Mouse (Mus musculus) neural tube, embryonic 12.5 days (tissue): ENCODE results near the gene Treml1. TPM values are rescaled to one million over a fixed set of nuclear protein-coding genes. Genes with fewer than 3 reads are reported as not detected.
"Not testable (repeated sequence)": the region's sequence is repeated elsewhere in the genome, so short reads cannot be mapped to it uniquely, and the experiment has no call there.

Experiments
- ATAC-seq: fragments of 200-750 bp; cut with Nextera tagmentation; 2 replicates; pipeline ENCODE4 v1.8.0; 2017; ENCODE audit warnings: low read depth, mild to moderate bottlenecking, moderate TSS enrichment, moderate library complexity; ENCODE audit not compliant: low FRiP score
- H3K27ac ChIP-seq: fragments of 300-500 bp; sonication (generic); 2 replicates; pipeline ENCODE4 v1.5.1; 2016
- H3K27me3 ChIP-seq: fragments of 300-500 bp; sonication (generic); replicated peaks from 2 replicates; pipeline ENCODE4 v1.6.1; 2016; ENCODE audit warnings: mild to moderate bottlenecking
- H3K36me3 ChIP-seq: fragments of 300-500 bp; sonication (generic); 2 replicates; pipeline ENCODE4 v1.6.1; 2016; ENCODE audit warnings: mild to moderate bottlenecking
- H3K4me1 ChIP-seq: fragments of 300-500 bp; sonication (generic); 2 replicates; pipeline ENCODE4 v1.6.1; 2016
- H3K4me2 ChIP-seq: fragments of 300-500 bp; sonication (generic); replicated peaks from 2 replicates; pipeline ENCODE4 v1.6.1; 2016; ENCODE audit warnings: mild to moderate bottlenecking
- H3K4me3 ChIP-seq: fragments of 300-500 bp; sonication (generic); 2 replicates; pipeline ENCODE4 v1.5.1; 2016
- H3K9ac ChIP-seq: fragments of 300-500 bp; sonication (generic); 2 replicates; pipeline ENCODE4 v1.6.1; 2016; ENCODE audit warnings: mild to moderate bottlenecking
- H3K9me3 ChIP-seq: fragments of 300-500 bp; sonication (generic); 2 replicates; pipeline ENCODE4 v1.6.1; 2016; ENCODE audit warnings: mild to moderate bottlenecking
- WGBS: fragments of 180-500 bp; shearing (Covaris S2); methylation state at CpG from one replicate; pipeline ENCODE4 v1.1.7; 2016; 5-methylcytosine and 5-hydroxymethylcytosine counted together
- polyA plus RNA-seq: library from polyadenylated mRNA; unstranded; fragments of >200 nt; fragmentation: Nextera tagmentation; extraction: Ambion mirVana; gene quantifications from 2 replicates; pipeline ENCODE4 v1.2.1, GENCODE M21; 2016

Gene Treml1
- polyA plus RNA-seq, 1 experiment from 2014 or later = 2.7 TPM

DNA sequence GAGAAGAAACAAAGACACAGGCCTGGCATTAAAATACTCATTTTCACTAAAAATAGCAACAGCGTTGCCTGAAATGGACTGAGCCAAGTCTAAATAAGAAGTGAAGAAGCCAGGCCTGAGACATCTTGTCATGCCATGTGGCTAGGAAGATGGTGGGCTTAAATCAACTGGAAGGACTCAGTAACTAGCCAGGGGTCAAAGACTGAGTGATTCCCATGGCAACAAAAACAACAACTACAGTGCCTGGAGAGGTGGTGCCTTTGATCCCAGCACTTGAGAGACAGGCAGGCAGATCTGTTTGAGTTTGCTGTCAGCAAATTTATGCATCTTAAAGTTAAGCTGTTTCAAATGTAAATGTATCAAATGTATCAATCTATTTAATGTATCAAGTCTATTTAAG, 19.4 kb upstream of the Treml1 start:
- H3K9me3 ChIP-seq = no peaks in the 10 kb centered on the region
- no peak overlapping the region for H3K9ac ChIP-seq
- ATAC-seq = no peak
- H3K27me3 ChIP-seq = no peaks in the 10 kb centered on the region
- no peaks in the 10 kb centered on the region for H3K4me1 ChIP-seq
- H3K27ac ChIP-seq = no peak overlapping the region
- no peak overlapping the region for H3K4me2 ChIP-seq
- WGBS = 93% methylated on average over 1 of the region's 1 CpGs
- H3K4me3 ChIP-seq = no peak overlapping the region
- no peaks in the 10 kb centered on the region for H3K36me3 ChIP-seq

- 84% methylated on average over 3 of the region's 3 CpGs for WGBS
- no peak for ATAC-seq
These were observed 17.8 kb upstream of the Treml1 start for GRCm38 (mm10) chr17:48341947-48342346.

GRCm38 (mm10) chr17:48343065-48343464, 16.7 kb upstream of the Treml1 start:
- no peak overlapping the region for H3K4me3 ChIP-seq
- WGBS = 91% methylated on average over 2 of the region's 2 CpGs
- no peaks in the 10 kb centered on the region for H3K4me1 ChIP-seq
- H3K27me3 ChIP-seq = no peaks in the 10 kb centered on the region
- no peaks in the 10 kb centered on the region for H3K36me3 ChIP-seq
- no peaks in the 10 kb centered on the region for H3K9me3 ChIP-seq
- ATAC-seq = no peak
- no peak overlapping the region for H3K4me2 ChIP-seq
- no peak overlapping the region for H3K9ac ChIP-seq
- H3K27ac ChIP-seq = no peak overlapping the region

More at GRCm38 (mm10) chr17:48341947-48342346, 17.8 kb upstream of the Treml1 start:
- Histone ChIP-seq H3K4me2 (no peak overlapping the region), H3K27ac (no peak overlapping the region), H3K9ac (no peak overlapping the region), H3K27me3 (no peaks in the 10 kb centered on the region), H3K36me3 (no peaks in the 10 kb centered on the region), H3K4me3 (no peak overlapping the region), H3K4me1 (no peaks in the 10 kb centered on the region), H3K9me3 (no peaks in the 10 kb centered on the region)

DNA sequence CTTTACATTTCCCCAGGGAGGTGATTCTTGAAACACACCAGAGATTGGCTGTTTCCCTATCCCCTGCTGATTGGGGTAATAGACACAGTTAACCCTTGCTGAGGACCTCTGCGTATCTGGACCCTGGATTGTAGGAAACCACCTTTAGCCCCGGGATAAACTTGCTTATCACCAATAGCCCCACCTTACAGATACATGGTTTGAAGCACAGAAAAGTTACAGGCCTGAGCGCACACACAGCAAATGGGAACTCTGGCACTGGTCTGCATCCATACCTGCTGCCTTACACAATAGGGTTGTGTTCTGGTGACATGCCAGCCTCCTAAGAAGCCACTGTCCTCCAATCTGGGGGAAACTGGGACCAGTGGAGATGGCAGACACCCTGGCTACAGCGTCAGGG, 13.9 kb upstream of the Treml1 start:
- ATAC-seq = no peak
- Histone ChIP-seq H3K27me3 (no peaks in the 10 kb centered on the region), H3K4me3 (no peak overlapping the region), H3K27ac (no peak overlapping the region), H3K36me3 (no peaks in the 10 kb centered on the region), H3K9ac (no peak overlapping the region), H3K4me2 (no peak overlapping the region), H3K4me1 (no peaks in the 10 kb centered on the region), H3K9me3 (no peaks in the 10 kb centered on the region)
- WGBS = 82% methylated on average over 4 of the region's 4 CpGs

DNA sequence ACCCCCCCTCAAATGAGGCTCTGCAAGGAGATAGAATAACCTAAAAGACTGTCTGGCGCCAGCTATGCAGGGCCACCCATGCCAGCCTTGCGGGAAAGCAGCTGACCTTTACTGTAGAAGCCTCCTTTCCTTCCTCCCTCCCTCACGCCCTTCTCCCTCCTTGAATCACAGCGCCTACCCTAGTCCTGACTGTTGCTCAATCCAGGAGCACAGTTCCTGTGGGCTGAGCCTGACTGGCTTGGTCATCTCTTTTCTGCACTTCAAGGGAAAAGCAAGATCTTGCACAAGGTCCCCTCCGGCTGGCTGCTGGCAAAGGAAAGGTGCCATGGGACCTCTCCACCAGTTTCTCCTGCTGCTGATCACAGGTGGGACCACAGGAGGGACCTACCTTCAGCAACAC, 13.5 kb upstream of the Treml1 start, which contains the start of gene Trem2:
Trem2 (plus strand) TSS at position 171 of the 400 bp plus-strand sequence.
- H3K36me3 ChIP-seq = no peaks in the 10 kb centered on the region
- no peaks in the 10 kb centered on the region for H3K4me1 ChIP-seq
- no peak within 1 kb of the TSS for H3K4me3 ChIP-seq
- no peak within 1 kb of the TSS for H3K27ac ChIP-seq
- H3K9me3 ChIP-seq = no peaks in the 10 kb centered on the region
- 79% methylated on average over 5 of the region's 5 CpGs for WGBS
- no peak within 1 kb of the TSS for H3K9ac ChIP-seq
- H3K4me2 ChIP-seq = no peak within 1 kb of the TSS
- ATAC-seq = no peak
- no peaks in the 10 kb centered on the region for H3K27me3 ChIP-seq

- H3K27me3 ChIP-seq = no peaks in the 10 kb centered on the region
- H3K9ac ChIP-seq = no peak overlapping the region
- H3K36me3 ChIP-seq = no peaks in the 10 kb centered on the region
- no peaks in the 10 kb centered on the region for H3K4me1 ChIP-seq
- no peak overlapping the region for H3K4me2 ChIP-seq
- H3K9me3 ChIP-seq = no peaks in the 10 kb centered on the region
- 65% methylated on average over 4 of the region's 4 CpGs for WGBS
- no peak overlapping the region for H3K4me3 ChIP-seq
- H3K27ac ChIP-seq = no peak overlapping the region
- ATAC-seq = no peak
These were observed 12.9 kb upstream of the Treml1 start for GRCm38 (mm10) chr17:48346834-48347233.

GRCm38 (mm10) chr17:48347287-48347686, 12.4 kb upstream of the Treml1 start:
- Histone ChIP-seq H3K9me3 (no peaks in the 10 kb centered on the region), H3K27me3 (no peaks in the 10 kb centered on the region), H3K27ac (no peak overlapping the region), H3K4me1 (no peaks in the 10 kb centered on the region), H3K4me3 (no peak overlapping the region), H3K36me3 (no peaks in the 10 kb centered on the region), H3K4me2 (no peak overlapping the region), H3K9ac (no peak overlapping the region)
- no peak for ATAC-seq
- 78% methylated on average over 2 of the region's 2 CpGs for WGBS

GRCm38 (mm10) chr17:48350681-48351193, 9.0 kb upstream of the Treml1 start:
- 64% methylated on average over 5 of the region's 5 CpGs for WGBS
- Histone ChIP-seq H3K9ac (no peak overlapping the region), H3K9me3 (no peaks in the 10 kb centered on the region), H3K4me3 (no peak overlapping the region), H3K4me1 (no peaks in the 10 kb centered on the region), H3K27ac (no peak overlapping the region), H3K4me2 (no peak overlapping the region), H3K36me3 (no peaks in the 10 kb centered on the region), H3K27me3 (no peaks in the 10 kb centered on the region)
- ATAC-seq = no peak

GRCm38 (mm10) chr17:48352976-48353375, 6.7 kb upstream of the Treml1 start:
- H3K27ac ChIP-seq, ATAC-seq, H3K9ac ChIP-seq, H3K4me3 ChIP-seq, H3K36me3 ChIP-seq, H3K4me1 ChIP-seq, H3K9me3 ChIP-seq, H3K27me3 ChIP-seq, H3K4me2 ChIP-seq: not testable (repeated sequence)
- 70% methylated on average over 7 of the region's 7 CpGs for WGBS

DNA sequence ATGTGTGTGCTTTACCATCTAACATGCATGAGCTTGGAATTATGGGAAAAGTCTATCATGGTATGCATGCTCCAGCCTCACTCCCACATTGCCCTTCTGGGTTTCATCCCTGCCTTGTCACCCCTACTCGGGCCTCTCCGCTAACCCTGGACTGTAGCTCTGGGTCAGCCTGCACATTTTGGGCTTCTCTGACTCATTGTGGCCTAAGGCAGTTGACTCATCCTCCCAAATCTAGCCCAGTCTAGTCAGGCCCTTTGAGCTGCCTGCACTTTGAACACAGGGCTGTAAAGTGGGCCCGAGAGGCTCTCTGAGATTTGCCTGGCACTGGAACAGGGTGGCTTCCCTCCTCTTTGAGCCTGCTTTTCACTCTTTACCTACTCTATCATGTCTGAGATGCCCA, 3.9 kb upstream of the Treml1 start:
- H3K27me3 ChIP-seq = no peaks in the 10 kb centered on the region
- no peaks in the 10 kb centered on the region for H3K4me1 ChIP-seq
- H3K9ac ChIP-seq = no peak overlapping the region
- H3K27ac ChIP-seq = no peak overlapping the region
- no peak overlapping the region for H3K4me3 ChIP-seq
- no peaks in the 10 kb centered on the region for H3K36me3 ChIP-seq
- no peak overlapping the region for H3K4me2 ChIP-seq
- no peaks in the 10 kb centered on the region for H3K9me3 ChIP-seq
- no peak for ATAC-seq
- 92% methylated on average over 3 of the region's 3 CpGs for WGBS

GRCm38 (mm10) chr17:48357892-48358291, 1.8 kb upstream of the Treml1 start:
- whole genome bisulfite sequencing = 54% methylated on average over 2 of the region's 2 CpGs
- ATAC-seq = no peak
- Histone ChIP-seq H3K36me3 (no peaks in the 10 kb centered on the region), H3K4me2 (no peak overlapping the region), H3K27me3 (no peaks in the 10 kb centered on the region), H3K4me3 (no peak overlapping the region), H3K4me1 (no peaks in the 10 kb centered on the region), H3K27ac (no peak overlapping the region), H3K9me3 (no peaks in the 10 kb centered on the region), H3K9ac (no peak overlapping the region)

- no peaks in the 10 kb centered on the region for H3K4me1 ChIP-seq
- no peak overlapping the region for H3K4me2 ChIP-seq
- no peak overlapping the region for H3K4me3 ChIP-seq
- no peaks in the 10 kb centered on the region for H3K9me3 ChIP-seq
- no peak overlapping the region for H3K27ac ChIP-seq
- ATAC-seq = no peak
- H3K36me3 ChIP-seq = no peaks in the 10 kb centered on the region
- no peak overlapping the region for H3K9ac ChIP-seq
- WGBS = 79% methylated on average over 4 of the region's 4 CpGs
- no peaks in the 10 kb centered on the region for H3K27me3 ChIP-seq
These were observed 746 bp downstream of the Treml1 start for GRCm38 (mm10) chr17:48360462-48360861.

DNA sequence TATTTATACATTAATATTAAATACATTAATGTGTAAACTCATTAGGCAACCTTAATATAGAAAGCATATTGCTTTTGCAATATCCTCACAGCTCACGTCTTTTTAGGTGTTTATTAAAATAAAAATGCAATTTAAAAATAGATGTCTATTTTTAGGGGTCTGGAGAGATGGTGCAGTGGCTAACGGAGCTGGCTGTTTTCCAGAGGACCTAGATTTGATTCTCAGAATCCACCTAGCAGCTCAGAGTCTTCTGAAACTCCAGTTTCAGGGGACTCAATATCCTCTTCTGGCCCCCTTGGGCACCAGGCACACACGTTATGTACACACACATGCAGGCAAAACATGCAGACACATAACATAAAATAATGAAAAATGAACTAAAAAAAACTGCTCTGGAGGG, 2.6 kb downstream of the Treml1 start:
- H3K4me3 ChIP-seq = no peak overlapping the region
- H3K9me3 ChIP-seq = no peaks in the 10 kb centered on the region
- no peak for ATAC-seq
- H3K4me1 ChIP-seq = no peaks in the 10 kb centered on the region
- no peak overlapping the region for H3K27ac ChIP-seq
- WGBS = 89% methylated on average over 3 of the region's 3 CpGs
- no peaks in the 10 kb centered on the region for H3K36me3 ChIP-seq
- no peaks in the 10 kb centered on the region for H3K27me3 ChIP-seq
- no peak overlapping the region for H3K9ac ChIP-seq
- no peak overlapping the region for H3K4me2 ChIP-seq
